Mouse (Mus musculus) heart, postnatal 0 days (tissue): Measurements from ENCODE around the gene Daam1. TPM values are rescaled to one million over a fixed set of nuclear protein-coding genes. Genes with fewer than 3 reads are reported as not detected.
A peak's percentile ranks its signal among the peaks of the same experiment; 100 is the strongest.

Source experiments
- ATAC-seq: fragments of 200-750 bp; cut with Nextera tagmentation; 2 replicates; pipeline ENCODE4 v1.8.0; 2017; ENCODE audit warnings: low read depth, moderate number of reproducible peaks, moderate library complexity; ENCODE audit not compliant: insufficient read depth
- DNase-seq: peaks from one replicate; pipeline ENCODE4 v3.0.0-alpha.2; 2016; ENCODE audit warnings: low spot score
- H3K27ac ChIP-seq: fragments of 300-500 bp; sonication (generic); 2 replicates; pipeline ENCODE4 v1.5.1; 2014; ENCODE audit warnings: low read depth, mild to moderate bottlenecking
- H3K27me3 ChIP-seq: fragments of 300-500 bp; sonication (generic); 2 replicates; pipeline ENCODE4 v1.6.1; 2014; ENCODE audit warnings: low read length, mixed read lengths; ENCODE audit not compliant: control insufficient read depth, insufficient read depth
- H3K36me3 ChIP-seq: fragments of 300-500 bp; sonication (generic); replicated peaks from 2 replicates; pipeline ENCODE4 v1.6.1; 2014; ENCODE audit warnings: low read length, mixed read lengths; ENCODE audit not compliant: control insufficient read depth, insufficient read depth
- H3K4me1 ChIP-seq: fragments of 300-500 bp; sonication (generic); 2 replicates; pipeline ENCODE4 v1.6.1; 2014; ENCODE audit warnings: antibody characterized with exemption; ENCODE audit not compliant: control insufficient read depth, insufficient read depth
- H3K4me2 ChIP-seq: fragments of 300-500 bp; sonication (generic); 2 replicates; pipeline ENCODE4 v1.6.1; 2014; ENCODE audit warnings: low read depth, mild to moderate bottlenecking, low read length, moderate library complexity
- H3K4me3 ChIP-seq: fragments of 300-500 bp; sonication (generic); 2 replicates; pipeline ENCODE4 v1.5.1; 2014; ENCODE audit warnings: low read depth, low read length
- H3K9ac ChIP-seq: fragments of 300-500 bp; sonication (generic); replicated peaks from 2 replicates; pipeline ENCODE4 v1.6.1; 2014; ENCODE audit warnings: low read depth, low read length, mixed read lengths
- H3K9me3 ChIP-seq: fragments of 300-500 bp; sonication (generic); replicated peaks from 2 replicates; pipeline ENCODE4 v1.6.1; 2016; ENCODE audit warnings: low read length; ENCODE audit not compliant: control insufficient read depth
- CTCF ChIP-seq: IDR thresholded peaks from 2 replicates; pipeline ENCODE4 v1.5.1; 2016; ENCODE audit warnings: antibody characterized with exemption, control low read depth, low read depth
- EP300 ChIP-seq: IDR thresholded peaks from 2 replicates; pipeline ENCODE4 v1.6.1; 2016; ENCODE audit warnings: antibody characterized with exemption, low read depth
- WGBS: fragments of 180-500 bp; shearing (Covaris S2); extraction: QIAGEN DNeasy Blood & Tissue Kit; methylation state at CpG from one replicate; pipeline ENCODE4 v1.1.7; 2014; 5-methylcytosine and 5-hydroxymethylcytosine counted together
- polyA plus RNA-seq: library from polyadenylated mRNA; unstranded; fragments of >200 nt; fragmentation: Nextera tagmentation; extraction: Ambion mirVana; gene quantifications from 2 replicates; pipeline ENCODE4 v1.2.1, GENCODE M21; 2015
- total RNA-seq: library from RNA; depleted of rRNA; stranded (reverse); fragments of >200 nt; gene quantifications from 2 replicates; pipeline ENCODE4 v1.2.3, GENCODE M21; 2014; ENCODE audit warnings: low replicate concordance

Daam1 gene
- total and polyA plus RNA-seq, 2 experiments from 2014 or later = 12.8 to 33.8 TPM

GRCm38 (mm10) chr12:71898231-71898630 lies 67.4 kb downstream of the Daam1 start:
- Histone ChIP-seq H3K27me3 (no peaks in the 10 kb centered on the region), H3K4me2 (no peak overlapping the region), H3K4me3 (no peak overlapping the region), H3K36me3 (peaks cover 43% of the 10 kb centered on the region), H3K27ac (no peak overlapping the region), H3K9me3 (no peaks in the 10 kb centered on the region), H3K4me1 (peaks cover 30% of the 10 kb centered on the region), H3K9ac (no peak overlapping the region)
- no peak for ATAC-seq
- DNase-seq = no peak
- WGBS = 73% methylated on average over 5 of the region's 5 CpGs
- TF ChIP-seq CTCF (no peak), EP300 (no peak)

- DNase-seq (no peak), ATAC-seq (no peak)
- Histone ChIP-seq H3K27me3 (no peaks in the 10 kb centered on the region), H3K4me2 (no peak overlapping the region), H3K4me3 (no peak overlapping the region), H3K9me3 (no peaks in the 10 kb centered on the region), H3K9ac (no peak overlapping the region), H3K4me1 (peaks cover 32% of the 10 kb centered on the region), H3K36me3 (peaks cover 45% of the 10 kb centered on the region), H3K27ac (peak overlapping the region; percentile 7)
- 69% methylated on average over 7 of the region's 7 CpGs for WGBS
- TF ChIP-seq CTCF (no peak), EP300 (no peak)
These were observed 68.0 kb downstream of the Daam1 start for GRCm38 (mm10) chr12:71898666-71899520.

GRCm38 (mm10) chr12:71899566-71899965 lies 68.7 kb downstream of the Daam1 start:
- H3K4me2 ChIP-seq = no peak overlapping the region
- TF ChIP-seq EP300 = no peak
- no peak for TF ChIP-seq CTCF
- no peak for DNase-seq
- peak; percentile 30; the same call in 1 of the 2 replicates for ATAC-seq
- 31% methylated on average over 4 of the region's 4 CpGs for WGBS
- H3K4me3 ChIP-seq = no peak overlapping the region
- no peaks in the 10 kb centered on the region for H3K27me3 ChIP-seq
- H3K9ac ChIP-seq = no peak overlapping the region
- peaks cover 45% of the 10 kb centered on the region for H3K36me3 ChIP-seq
- peaks cover 38% of the 10 kb centered on the region for H3K4me1 ChIP-seq
- H3K9me3 ChIP-seq = no peaks in the 10 kb centered on the region
- peak overlapping the region; percentile 7 for H3K27ac ChIP-seq

- Histone ChIP-seq H3K9ac (no peak overlapping the region), H3K27me3 (no peaks in the 10 kb centered on the region), H3K9me3 (no peaks in the 10 kb centered on the region), H3K27ac (no peak overlapping the region), H3K4me3 (no peak overlapping the region), H3K4me1 (peaks cover 50% of the 10 kb centered on the region), H3K36me3 (peaks cover 36% of the 10 kb centered on the region), H3K4me2 (no peak overlapping the region)
- no peak for TF ChIP-seq CTCF
- TF ChIP-seq EP300 = no peak
- ATAC-seq (no peak), DNase-seq (no peak)
- WGBS = 45% methylated on average over 7 of the region's 7 CpGs
These were observed 70.3 kb downstream of the Daam1 start for GRCm38 (mm10) chr12:71901211-71901610.

GRCm38 (mm10) chr12:71901859-71902258 lies 71.0 kb downstream of the Daam1 start:
- no peak overlapping the region for H3K9ac ChIP-seq
- peaks cover 34% of the 10 kb centered on the region for H3K36me3 ChIP-seq
- TF ChIP-seq CTCF (no peak), EP300 (no peak)
- no peaks in the 10 kb centered on the region for H3K27me3 ChIP-seq
- H3K4me2 ChIP-seq = no peak overlapping the region
- ATAC-seq (no peak), DNase-seq (no peak)
- no peak overlapping the region for H3K4me3 ChIP-seq
- WGBS = 77% methylated on average over 6 of the region's 6 CpGs
- H3K27ac ChIP-seq = no peak overlapping the region
- peaks cover 50% of the 10 kb centered on the region for H3K4me1 ChIP-seq
- no peaks in the 10 kb centered on the region for H3K9me3 ChIP-seq
